Mouse (Mus musculus) right cerebral cortex, postnatal 36 days (tissue): ENCODE data around the gene Aars2.

Experiments used
- DNase-seq, 2 experiments: peaks; one replicate each; pipeline ENCODE4 v3.0.0; 2022; ENCODE audit warnings: low spot score in 2 of 2, mixed read lengths in 1 of 2

Gene Aars2

GRCm38 (mm10) chr17:45499516-45499915 is 7.1 kb upstream of the Aars2 start:
- no peak for DNase-seq

GRCm38 (mm10) chr17:45500981-45501380 is 5.7 kb upstream of the Aars2 start:
- DNase-seq, result no peak

- no peak for DNase-seq
Observed at GRCm38 (mm10) chr17:45502324-45502723, 4.3 kb upstream of the Aars2 start.

- DNase-seq, result no peak
Observed at GRCm38 (mm10) chr17:45503301-45503973, 3.2 kb upstream of the Aars2 start.

GRCm38 (mm10) chr17:45505941-45506465 is 638 bp upstream of the Aars2 start:
- DNase-seq, result no peak

- DNase-seq, result no peak
Observed at GRCm38 (mm10) chr17:45510871-45511270, 4.2 kb downstream of the Aars2 start.

- no peak for DNase-seq
Observed at GRCm38 (mm10) chr17:45511757-45512156, 5.1 kb downstream of the Aars2 start.

- no peak for DNase-seq
Observed at GRCm38 (mm10) chr17:45515204-45515726, 8.6 kb downstream of the Aars2 start.

GRCm38 (mm10) chr17:45515806-45516205 is 9.2 kb downstream of the Aars2 start:
- DNase-seq, result no peak

- DNase-seq, result peak; percentile 43 to 55
Observed at GRCm38 (mm10) chr17:45516488-45516887, 9.8 kb downstream of the Aars2 start.

- DNase-seq, result no peak
Observed at GRCm38 (mm10) chr17:45517135-45517534, 10.5 kb downstream of the Aars2 start.

GRCm38 (mm10) chr17:45517549-45518215 is 11.0 kb downstream of the Aars2 start:
- DNase-seq, result no peak

- DNase-seq, result no peak
Observed at GRCm38 (mm10) chr17:45518766-45519475, 12.3 kb downstream of the Aars2 start.

- no peak for DNase-seq
Observed at GRCm38 (mm10) chr17:45520136-45520535, 13.5 kb downstream of the Aars2 start.

GRCm38 (mm10) chr17:45523263-45523662 is 16.6 kb downstream of the Aars2 start, which contains the start of gene Tcte1:
Gene Tcte1 (plus strand): TSS chr17:45523434.
- DNase-seq, result no peak

GRCm38 (mm10) chr17:45524961-45525360 is 18.3 kb downstream of the Aars2 start:
- no peak for DNase-seq

GRCm38 (mm10) chr17:45526571-45526970 is 19.9 kb downstream of the Aars2 start:
- DNase-seq, result no peak

- peak; percentile 73 to 76 for DNase-seq
Observed at GRCm38 (mm10) chr17:45530346-45530782, 23.7 kb downstream of the Aars2 start.

- DNase-seq, result no peak
Observed at GRCm38 (mm10) chr17:45532896-45533295, 26.3 kb downstream of the Aars2 start.

- DNase-seq, result no peak
Observed at GRCm38 (mm10) chr17:45536264-45536663, 29.6 kb downstream of the Aars2 start.

GRCm38 (mm10) chr17:45538394-45538793 is 31.8 kb downstream of the Aars2 start:
- DNase-seq, result no peak

GRCm38 (mm10) chr17:45539664-45540063 is 33.0 kb downstream of the Aars2 start:
- DNase-seq, result no peak
